Mouse (Mus musculus) thymus, postnatal 0 days (tissue): ENCODE data around the gene Commd1. TPM values are rescaled to one million over a fixed set of nuclear protein-coding genes. Genes with fewer than 3 reads are reported as not detected.

ENCODE experiments used
- DNase-seq: peaks from one replicate; pipeline ENCODE4 v3.0.0-alpha.2; 2015; ENCODE audit warnings: low spot score
- polyA plus RNA-seq: library from polyadenylated mRNA; unstranded; fragments of >200 nt; fragmentation: Nextera tagmentation; extraction: Ambion mirVana; gene quantifications from 2 replicates; pipeline ENCODE4 v1.2.1, GENCODE M21; 2015

The Commd1 gene
- polyA plus RNA-seq, 1 experiment from 2014 or later = 265 TPM

DNA sequence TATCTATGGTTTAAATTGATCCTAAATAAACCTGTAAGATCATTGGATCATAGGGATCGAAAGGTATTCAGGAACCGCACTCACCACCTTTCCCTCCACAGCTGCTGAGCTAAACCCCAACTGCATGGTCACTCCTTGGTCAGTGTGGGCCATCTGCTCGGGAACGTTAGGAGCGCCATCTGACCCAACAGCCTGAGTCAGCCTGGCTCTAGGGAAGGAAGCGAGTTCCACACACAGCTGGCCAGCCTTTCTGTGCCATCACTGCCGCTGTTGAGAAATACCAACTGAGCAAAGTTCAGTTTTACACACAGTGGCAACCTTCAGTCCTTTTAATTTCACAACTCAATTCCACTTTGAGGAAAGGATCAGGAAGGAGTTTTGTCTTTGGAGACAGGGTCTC lies 90.3 kb downstream of the Commd1 start:
- no peak for DNase-seq

DNA sequence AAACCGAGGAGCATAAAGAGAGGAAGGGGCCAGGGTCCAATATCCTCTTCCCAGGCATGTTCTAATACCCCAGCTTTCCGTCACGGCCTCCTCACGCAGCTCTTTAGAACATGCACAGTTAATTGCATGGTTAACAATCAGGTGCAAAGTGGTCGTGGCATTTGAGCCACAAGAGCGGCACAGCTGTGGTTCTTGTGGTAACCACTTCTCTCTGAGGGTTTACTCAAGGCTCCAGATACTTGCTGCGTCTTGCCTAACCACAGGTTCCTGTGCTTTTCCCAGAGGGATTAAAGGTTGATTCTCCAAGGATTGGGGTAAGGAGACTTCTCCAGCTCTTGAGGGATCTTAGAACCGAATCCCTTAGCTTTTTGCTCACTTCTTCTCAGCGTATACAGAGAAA lies 90.9 kb downstream of the Commd1 start:
- DNase-seq = peak; percentile 25

DNA sequence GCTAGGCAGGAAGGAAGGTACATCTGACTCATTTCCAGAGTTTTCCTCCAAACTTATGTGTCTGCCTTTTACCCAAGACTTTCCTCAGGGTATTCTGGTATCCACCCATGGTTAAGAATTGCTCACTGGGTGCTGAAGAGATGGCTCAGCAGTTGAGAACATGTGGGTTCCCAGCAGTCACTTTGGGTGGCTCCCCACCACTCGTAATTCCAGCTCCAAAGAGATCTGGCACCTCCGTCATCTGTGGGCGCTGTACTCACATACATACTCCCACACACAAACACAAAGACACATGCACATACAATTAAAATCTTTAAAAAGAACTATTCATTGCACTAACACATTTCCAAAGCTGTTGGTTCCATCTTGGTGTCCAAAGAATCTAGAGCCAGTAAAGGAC lies 93.0 kb downstream of the Commd1 start:
- DNase-seq = no peak

DNA sequence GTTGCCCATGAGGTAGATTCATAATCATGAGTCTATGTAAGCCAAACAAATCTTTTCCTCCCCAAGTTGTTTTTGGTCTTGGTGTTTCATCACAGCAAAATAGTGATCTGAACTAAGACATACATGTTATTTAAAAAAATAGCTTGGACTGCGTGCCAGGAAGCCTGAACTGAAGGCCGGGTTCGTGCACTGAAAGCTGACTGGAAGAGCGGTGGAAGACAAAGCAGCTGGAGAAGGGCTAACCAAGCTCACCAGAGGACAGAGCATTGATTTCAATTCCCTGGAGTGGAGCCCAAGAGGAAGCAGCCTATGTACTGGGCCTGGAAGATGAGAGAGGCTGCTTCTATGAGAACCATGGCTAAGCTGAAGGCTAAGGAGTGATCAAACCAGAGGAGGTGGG lies 95.2 kb downstream of the Commd1 start:
- no peak for DNase-seq

DNA sequence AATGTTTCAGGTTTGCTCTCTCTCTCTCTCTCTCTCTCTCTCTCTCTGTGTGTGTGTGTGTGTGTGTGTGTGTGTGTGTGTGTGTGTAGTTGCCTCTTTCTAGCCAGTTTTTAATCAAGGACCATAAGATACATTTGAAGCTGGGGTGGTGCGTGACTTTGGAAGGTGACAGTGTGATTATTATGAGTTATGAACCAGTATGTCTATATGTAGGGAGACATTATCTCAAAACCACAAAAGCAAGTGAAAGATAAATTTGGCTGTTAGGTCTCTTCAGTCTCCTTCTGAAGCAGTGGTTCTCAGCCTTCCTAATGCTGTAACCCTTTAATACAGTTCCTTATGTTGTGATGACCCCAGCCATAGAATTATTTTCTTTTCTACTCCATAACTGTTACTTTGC lies 96.8 kb downstream of the Commd1 start:
- DNase-seq = no peak

DNA sequence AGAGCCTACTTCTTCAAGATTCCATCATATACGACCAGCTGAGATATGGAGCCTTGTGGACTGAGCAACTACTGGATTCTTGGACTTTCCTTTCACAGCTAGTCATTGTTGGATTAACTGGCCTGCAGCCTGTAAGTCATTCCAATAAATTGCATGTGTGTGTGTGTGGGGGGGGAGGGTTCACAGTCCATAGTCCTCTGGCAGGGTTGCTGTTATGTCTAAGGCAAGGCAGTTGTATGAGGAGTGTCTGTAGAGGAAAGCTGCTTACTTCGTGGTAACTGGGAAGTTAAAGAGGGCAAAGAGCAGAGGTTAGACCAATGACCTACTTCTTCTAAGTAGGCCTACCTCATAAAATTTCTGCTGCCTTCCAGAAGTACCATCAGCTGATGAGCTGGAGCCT lies 98.5 kb downstream of the Commd1 start:
- no peak for DNase-seq

DNA sequence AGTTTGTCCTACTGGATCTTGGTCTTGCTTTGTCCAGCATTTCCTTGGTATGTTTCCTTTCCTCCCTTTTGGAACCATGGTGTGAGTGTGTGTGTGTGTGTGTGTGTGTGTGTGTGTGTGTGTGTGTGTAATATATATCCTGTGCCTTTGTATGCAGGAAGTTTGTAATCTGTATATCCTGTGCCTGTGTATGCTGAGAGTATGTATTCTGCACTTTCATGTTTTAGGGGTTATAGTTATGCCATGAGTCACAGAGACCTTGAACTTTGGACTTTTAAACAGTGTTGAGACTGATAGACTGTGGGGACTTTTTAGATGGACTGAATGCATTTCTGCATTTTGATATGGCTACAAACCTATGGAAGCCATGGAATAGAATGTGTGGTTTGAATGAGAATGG lies 99.3 kb downstream of the Commd1 start:
- no peak for DNase-seq

DNA sequence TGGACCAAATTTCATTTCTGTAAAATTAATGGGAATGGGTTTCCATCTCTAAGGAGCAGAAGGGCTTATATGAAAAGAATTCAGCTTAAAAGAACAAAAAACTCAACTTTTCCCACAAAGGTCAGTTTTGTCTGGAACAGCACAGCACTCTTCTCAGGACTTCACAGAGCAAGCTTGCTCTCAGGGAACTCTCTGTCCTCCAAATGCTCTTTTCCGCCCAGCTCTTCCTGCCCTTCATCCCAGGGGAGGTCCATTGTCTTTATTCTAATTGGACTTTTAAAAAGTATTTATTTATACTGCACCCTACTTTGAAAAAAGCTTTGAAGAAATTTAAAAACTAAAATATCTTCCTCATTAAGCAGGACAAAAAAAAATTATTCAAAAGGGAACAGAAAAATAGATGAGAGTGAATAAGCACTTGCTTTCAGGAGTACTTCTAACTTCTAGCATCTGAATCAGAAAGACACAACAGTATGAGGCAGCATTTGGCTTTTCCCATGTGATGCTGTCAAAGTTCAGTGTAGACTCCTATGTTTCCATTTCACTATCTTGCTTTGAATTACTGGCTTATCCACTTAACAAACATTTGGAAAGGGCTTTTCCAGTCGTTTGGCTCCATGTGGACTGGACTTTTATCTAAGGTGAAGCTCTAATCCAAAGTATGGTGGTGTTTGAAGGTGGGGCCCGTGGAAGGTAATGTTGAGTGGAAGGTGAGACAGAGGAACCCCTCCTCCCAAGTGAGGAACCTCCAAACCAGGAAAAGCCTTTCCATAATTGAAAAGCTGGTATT lies 101.6 kb downstream of the Commd1 start:
- DNase-seq = no peak

DNA sequence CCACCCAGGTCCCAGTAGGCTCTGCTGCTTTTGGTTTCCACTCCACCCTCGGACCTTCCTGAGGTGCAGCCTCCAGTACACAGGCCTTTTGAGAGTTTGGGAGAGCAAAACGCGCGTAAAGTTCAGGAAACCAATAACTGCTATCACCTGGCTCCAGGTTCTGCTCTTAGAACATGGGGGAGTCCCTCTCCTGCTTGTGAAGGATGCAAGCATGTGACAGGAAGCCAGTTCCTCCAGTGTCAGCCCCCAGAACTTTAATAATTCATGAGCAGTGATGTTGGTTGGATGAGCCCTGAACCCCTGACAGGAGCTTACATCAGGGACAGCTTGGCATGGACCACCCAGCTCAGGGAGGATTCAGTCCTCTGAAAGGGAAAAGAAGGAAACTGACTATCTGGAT lies 102.5 kb downstream of the Commd1 start:
- DNase-seq = no peak

DNA sequence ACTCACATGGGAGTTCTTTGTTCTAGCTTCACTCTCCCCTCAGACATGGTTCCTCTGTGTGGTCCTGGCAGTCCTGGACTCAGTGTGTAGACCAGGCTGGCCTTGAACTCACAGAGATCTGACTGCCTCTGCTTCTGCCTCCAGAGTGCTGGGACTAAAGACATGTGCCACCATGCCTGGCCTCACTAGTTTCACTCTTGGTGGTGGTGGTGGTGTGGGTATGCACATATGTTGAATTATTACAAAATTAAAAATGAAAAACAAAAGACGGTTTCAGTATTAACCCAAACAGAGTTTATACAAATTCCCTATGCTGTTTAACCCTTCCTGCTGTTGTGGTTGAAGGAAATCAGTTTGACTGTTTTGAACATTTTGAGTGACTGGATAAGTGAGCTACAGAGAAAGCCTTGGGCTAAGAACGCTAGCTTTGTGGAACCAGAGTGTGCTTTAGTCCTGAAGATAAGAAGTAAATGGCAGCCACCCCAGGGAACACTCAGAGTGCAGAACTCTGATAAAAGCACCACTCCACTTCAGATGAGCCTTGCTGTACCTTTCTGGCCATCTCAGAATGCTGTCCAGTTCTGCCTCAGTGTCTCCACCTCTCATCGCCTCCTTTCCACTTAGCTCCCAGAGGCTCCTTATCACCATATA lies 105.4 kb downstream of the Commd1 start:
- DNase-seq = no peak

DNA sequence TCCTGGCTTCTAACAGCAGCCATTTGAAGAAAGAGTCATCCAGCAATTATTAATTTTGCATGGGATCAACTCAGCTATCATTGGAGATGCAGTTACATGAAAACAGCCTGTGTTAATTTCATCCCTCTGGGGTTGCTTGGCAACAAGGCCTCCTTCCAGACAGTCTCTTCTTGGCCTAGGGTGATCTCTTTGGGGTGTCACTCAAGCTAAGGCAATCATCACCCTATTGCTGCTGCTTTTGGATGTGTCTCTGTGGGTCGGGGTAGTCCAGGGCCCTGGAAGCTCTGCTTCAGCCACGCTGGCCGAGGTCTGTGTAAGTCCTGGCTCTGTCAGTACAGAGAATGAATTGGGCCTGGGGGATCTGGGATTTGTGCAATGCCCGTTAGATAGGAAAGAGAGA lies 106.9 kb downstream of the Commd1 start:
- DNase-seq = no peak

DNA sequence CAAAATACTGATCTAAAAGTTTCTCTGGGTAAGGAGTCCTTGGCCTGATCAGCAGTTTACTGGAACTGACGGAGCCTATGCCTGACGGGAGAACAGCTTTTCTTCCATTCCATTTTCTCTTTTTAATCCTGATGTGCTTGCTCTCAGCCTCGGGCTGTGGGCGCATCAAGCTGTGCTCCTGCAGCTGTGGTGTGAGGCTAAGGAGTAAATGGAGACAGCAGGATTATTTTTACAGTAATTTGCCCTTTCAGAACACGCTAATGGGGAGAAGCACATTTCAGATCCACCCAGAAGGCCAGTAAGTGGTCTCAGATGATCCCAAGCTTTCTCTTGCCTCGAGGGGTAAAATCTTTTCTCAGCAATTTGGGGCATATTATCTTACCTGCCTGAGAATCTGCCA lies 107.4 kb downstream of the Commd1 start:
- DNase-seq = no peak

DNA sequence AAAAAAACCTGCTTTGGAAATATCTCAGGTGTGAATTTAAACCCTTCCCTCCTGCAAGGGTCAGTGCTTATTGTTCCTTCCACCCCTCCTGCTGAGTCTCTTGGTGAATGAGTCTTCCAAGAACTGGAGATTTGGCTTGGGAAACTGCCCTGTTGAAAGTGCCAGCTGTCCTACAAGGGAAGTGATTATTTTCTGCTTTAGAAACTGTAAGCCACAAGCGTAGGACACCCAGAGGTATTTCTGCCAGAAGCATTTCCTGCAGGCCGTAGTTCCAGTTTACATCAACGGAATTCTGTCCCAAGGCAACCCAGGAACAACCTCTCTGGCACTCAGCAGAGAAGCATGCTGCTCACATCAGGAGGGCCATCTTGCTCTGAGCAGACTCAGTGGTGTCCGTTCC lies 108.8 kb downstream of the Commd1 start:
- no peak for DNase-seq

DNA sequence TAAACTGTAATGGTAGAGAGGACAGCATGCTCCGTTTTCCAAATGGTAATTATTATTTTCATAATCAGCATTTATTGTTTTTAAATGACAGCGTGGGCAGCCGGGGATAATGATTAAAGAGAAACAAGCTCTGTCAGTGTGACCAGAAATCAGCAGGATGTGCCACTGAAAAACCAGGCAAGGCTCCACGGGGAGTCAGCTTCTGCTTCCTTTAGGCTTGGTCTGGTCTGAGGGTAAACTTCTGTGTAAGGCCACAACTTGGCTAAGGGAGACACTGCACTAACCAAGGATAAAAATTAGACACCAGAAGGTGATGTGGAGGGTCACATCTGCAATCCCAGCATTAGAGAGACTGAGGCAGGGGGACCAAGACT lies 109.9 kb downstream of the Commd1 start:
- no peak for DNase-seq

DNA sequence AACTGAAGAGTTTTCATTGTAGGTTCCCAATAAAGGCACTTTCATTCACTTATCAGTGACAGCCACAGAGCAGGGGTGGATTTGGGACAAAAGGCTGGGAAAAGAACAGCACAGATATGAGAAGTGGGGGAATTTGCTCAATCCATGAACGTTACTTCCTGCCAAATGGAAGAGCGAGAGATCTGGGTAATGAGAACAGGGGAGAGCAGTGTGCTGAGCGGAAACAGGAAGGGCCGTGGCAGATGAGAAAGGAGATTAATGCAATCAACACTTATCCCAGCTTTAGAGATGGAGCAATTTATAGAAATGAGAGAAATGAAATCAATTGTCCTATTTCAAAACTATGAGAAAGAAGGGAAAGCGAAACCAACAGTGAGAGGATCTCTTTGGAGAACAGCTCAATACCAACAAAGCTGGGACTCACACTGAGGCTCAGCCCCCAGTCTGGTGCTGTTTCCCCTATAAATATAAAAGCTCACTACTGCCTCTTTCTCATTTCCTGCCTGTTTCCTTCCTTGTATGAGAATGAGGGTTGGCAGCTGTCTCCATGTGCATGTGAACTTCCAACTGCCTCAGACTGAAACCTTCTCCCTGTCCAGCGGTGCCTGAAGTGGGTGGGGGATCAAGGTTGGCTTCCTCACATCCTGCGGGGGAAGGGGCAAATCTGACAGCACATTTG lies 110.4 kb downstream of the Commd1 start:
- DNase-seq = peak; percentile 54

DNA sequence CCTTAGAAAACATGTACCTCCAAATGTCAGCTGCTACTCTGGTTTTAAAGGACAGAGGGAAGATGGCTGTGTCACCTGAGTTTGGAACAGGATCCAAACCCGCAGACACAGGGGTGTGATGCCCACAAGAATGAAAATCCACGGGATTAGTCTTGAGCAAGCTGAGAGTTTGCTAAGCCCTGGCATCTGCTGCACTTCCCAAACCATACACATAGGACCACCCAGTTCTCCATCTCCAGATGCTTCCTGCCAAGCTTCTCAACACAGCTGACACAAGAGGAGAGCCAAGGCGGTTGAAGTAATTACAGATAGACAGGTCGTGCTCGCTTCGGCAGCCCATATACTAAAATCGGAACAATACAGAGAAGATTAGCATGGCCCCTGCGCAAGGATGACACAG lies 113.6 kb downstream of the Commd1 start:
- DNase-seq = no peak

DNA sequence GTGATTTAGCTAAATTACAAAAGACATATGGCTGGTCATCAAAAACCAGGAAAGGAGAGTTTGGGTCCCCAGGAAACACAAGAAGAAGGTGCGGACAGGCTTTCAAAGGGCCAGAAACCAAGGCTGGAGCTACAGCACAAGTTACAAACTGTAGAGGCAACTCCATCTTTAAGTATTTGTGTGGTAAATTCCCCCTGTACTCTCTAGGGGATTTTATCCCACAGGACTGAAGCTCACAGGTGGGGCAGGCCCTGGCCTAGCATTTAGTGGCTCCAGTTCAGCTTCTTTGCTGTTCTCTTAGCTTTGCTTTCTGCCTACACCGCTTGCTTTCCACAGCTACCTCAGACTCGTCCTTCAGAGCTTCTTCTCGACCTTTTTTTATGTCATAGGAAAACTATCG lies 114.5 kb downstream of the Commd1 start:
- no peak for DNase-seq

DNA sequence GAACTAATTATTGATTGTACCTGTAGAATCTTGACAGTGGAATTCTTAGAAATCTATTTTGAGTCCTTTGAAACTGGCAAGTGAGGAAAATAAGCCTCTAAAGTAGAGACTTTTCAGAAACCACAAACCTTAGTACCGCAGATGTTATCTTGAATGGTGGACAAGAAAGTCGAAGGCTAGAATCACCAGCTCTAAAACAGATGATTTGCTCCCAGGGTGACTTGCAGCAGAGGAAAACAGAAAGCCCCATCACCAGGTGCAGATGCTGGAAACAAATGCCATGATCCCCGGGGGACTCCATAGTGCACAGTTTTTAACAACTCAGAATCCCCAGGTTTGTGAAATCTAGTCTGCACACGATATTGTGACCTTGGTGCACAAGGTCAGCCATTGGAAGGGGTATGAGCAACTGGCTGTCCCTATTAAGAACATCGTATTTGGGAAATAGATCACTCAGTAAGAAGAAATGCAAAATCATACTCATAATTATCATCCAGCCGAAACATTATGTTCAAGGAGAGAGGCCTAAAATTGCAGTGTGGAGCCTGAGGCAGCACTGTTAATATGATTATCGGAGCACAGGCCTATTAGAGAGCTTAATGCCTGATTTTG lies 116.4 kb downstream of the Commd1 start:
- DNase-seq = no peak

DNA sequence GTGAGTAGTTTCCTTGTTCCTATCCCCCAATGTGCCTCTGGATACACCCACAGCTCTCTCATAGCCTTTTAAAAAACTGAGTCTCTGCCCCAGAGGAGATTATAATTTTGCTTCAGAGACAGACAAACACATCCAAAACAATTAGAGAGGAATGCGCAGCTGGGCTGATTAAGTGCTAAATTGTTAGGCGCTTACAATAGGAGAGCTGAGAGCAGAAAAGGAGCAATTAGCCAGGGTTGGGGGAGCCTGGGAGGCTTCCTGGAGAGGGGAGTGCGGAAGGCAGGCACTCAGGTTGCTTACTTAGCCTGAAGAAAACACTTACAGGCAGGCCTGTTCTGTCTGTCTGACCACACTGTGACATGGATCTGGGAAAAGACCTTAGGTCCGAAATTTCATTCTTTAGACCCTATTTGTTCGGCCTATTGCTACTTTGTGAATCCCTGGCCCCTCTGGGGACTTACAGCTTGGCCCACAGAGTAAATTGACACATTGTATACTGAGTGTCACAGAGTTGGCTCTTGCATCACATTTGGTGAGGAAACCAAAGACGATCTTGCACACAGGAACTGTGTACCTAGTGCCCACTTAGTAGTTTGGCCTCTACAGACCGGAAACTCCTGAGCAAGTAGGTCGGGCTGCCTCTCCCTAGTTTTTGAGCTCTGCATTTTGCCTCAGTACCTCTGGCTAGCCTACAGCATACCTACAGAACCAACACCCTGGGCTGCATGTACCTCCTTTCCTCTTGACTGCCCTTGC lies 117.7 kb downstream of the Commd1 start:
- no peak for DNase-seq

DNA sequence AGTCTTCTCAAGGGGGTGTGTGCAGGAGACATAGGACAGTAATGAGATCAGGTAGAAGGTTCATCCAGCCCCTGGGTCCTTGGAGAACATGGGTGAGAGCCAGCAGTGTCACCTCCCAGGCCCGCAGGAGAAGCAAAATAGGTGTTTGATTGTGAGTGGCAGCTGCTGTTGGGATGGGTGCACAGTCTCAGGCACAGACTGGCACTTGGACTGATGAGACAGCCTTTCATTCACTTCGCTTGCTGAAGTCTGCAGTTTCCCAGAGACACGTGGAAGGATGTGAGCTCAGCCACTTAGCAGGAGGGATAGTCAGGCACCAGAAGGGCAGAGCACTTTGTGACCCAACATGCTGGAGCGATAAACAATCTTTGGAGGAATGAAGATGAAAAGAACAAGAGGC lies 118.6 kb downstream of the Commd1 start:
- no peak for DNase-seq

DNA sequence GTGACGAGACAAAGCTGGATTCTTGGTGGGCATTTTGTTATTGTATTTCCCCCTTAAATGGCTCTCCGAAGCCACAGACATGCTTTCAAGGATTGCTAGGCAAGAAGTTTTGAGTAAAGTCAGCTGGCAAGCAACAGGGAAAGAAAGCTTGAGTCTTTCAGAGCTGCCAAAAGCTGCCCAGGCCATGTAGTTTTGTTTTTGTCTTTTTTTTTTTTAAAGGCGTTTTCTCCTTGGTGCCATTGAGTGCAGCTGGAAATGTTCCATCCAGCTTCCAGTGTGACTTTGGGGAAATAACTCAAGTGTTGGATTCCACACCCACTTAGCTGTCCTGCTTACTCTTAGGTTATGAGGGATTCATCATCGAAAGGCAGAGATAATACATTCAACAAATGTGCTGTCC lies 120.9 kb downstream of the Commd1 start:
- no peak for DNase-seq
